Mouse (Mus musculus): ENCODE data around the gene Morf4l1. TPM values are rescaled to one million over a fixed set of nuclear protein-coding genes. Genes with fewer than 3 reads are reported as not detected.
"Not testable (repeated sequence)": the region's sequence is repeated elsewhere in the genome, so short reads cannot be mapped to it uniquely, and the experiment has no call there.

Gene Morf4l1
- polyA plus RNA-seq, 1 experiment: 261 TPM

GRCm38 (mm10) chr9:90076131-90076530, 38.4 kb downstream of the Morf4l1 start:
- no peaks in the 10 kb centered on the region for H3K4me1 ChIP-seq (ENCODE audit: control insufficient read depth, insufficient read depth, low read length)
- TF ChIP-seq POLR2A (IDR thresholded peaks at IDR 0.05; ENCODE audit: insufficient read depth, low read depth, low read length): no peak
- no peak for TF ChIP-seq CTCF (IDR thresholded peaks at IDR 0.05; ENCODE audit: insufficient read depth, low read depth, low read length)
- H3K27ac ChIP-seq (ENCODE audit: insufficient read depth, low read depth, low read length): no peak overlapping the region
- WGBS: 92% methylated on average over 5 of the region's 5 CpGs
- H3K4me3 ChIP-seq (ENCODE audit: insufficient read depth, low read depth, low read length): no peak overlapping the region

GRCm38 (mm10) chr9:90075336-90075735, 39.2 kb downstream of the Morf4l1 start:
- H3K4me3 ChIP-seq (ENCODE audit: insufficient read depth, low read depth, low read length): no peak overlapping the region
- WGBS: 83% methylated on average over 4 of the region's 4 CpGs
- H3K27ac ChIP-seq (ENCODE audit: insufficient read depth, low read depth, low read length): no peak overlapping the region
- no peak for TF ChIP-seq CTCF (IDR thresholded peaks at IDR 0.05; ENCODE audit: insufficient read depth, low read depth, low read length)
- no peak for TF ChIP-seq POLR2A (IDR thresholded peaks at IDR 0.05; ENCODE audit: insufficient read depth, low read depth, low read length)
- no peaks in the 10 kb centered on the region for H3K4me1 ChIP-seq (ENCODE audit: control insufficient read depth, insufficient read depth, low read length)

GRCm38 (mm10) chr9:90070174-90070573, 44.4 kb downstream of the Morf4l1 start:
- WGBS: 67% methylated on average over 7 of the region's 7 CpGs
- H3K27ac ChIP-seq (ENCODE audit: insufficient read depth, low read depth, low read length): no peak overlapping the region

GRCm38 (mm10) chr9:90069485-90069884, 45.1 kb downstream of the Morf4l1 start:
- H3K4me3 ChIP-seq (ENCODE audit: insufficient read depth, low read depth, low read length): no peak overlapping the region
- WGBS: 87% methylated on average over 7 of the region's 7 CpGs
- H3K4me1 ChIP-seq (ENCODE audit: control insufficient read depth, insufficient read depth, low read length): no peaks in the 10 kb centered on the region
- no peak overlapping the region for H3K27ac ChIP-seq (ENCODE audit: insufficient read depth, low read depth, low read length)
- TF ChIP-seq POLR2A (IDR thresholded peaks at IDR 0.05; ENCODE audit: insufficient read depth, low read depth, low read length) (no peak), CTCF (IDR thresholded peaks at IDR 0.05; ENCODE audit: insufficient read depth, low read depth, low read length) (no peak)

More at GRCm38 (mm10) chr9:90070174-90070573, 44.4 kb downstream of the Morf4l1 start:
- TF ChIP-seq POLR2A (IDR thresholded peaks at IDR 0.05; ENCODE audit: insufficient read depth, low read depth, low read length) (no peak), CTCF (IDR thresholded peaks at IDR 0.05; ENCODE audit: insufficient read depth, low read depth, low read length) (no peak)
- no peak overlapping the region for H3K4me3 ChIP-seq (ENCODE audit: insufficient read depth, low read depth, low read length)
- no peaks in the 10 kb centered on the region for H3K4me1 ChIP-seq (ENCODE audit: control insufficient read depth, insufficient read depth, low read length)

DNA sequence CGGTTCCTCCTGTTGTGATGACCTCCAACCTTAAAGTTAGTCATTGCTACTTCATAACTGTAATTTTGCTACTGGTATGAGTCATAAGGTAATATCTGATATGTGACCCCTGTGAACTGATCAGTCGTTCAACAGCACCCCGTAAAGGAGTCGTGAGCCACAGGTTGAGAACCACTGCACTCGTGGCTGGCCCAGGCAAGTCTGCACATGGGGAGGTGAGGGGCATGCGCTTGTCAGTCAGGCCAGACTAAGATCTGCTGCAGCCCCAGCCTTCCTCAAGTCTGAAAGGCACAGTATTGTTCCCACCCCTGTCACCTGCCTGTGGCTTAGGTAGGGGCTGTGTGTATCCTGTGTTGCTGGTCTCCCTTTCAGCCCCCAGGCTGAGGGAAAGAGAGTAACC, 45.8 kb downstream of the Morf4l1 start:
- TF ChIP-seq CTCF (IDR thresholded peaks at IDR 0.05; ENCODE audit: insufficient read depth, low read depth, low read length): no peak
- TF ChIP-seq POLR2A (IDR thresholded peaks at IDR 0.05; ENCODE audit: insufficient read depth, low read depth, low read length): no peak
- Histone ChIP-seq H3K4me3 (ENCODE audit: insufficient read depth, low read depth, low read length) (no peak overlapping the region), H3K4me1 (ENCODE audit: control insufficient read depth, insufficient read depth, low read length) (no peaks in the 10 kb centered on the region), H3K27ac (ENCODE audit: insufficient read depth, low read depth, low read length) (no peak overlapping the region)
- WGBS: 94% methylated on average over 6 of the region's 6 CpGs

DNA sequence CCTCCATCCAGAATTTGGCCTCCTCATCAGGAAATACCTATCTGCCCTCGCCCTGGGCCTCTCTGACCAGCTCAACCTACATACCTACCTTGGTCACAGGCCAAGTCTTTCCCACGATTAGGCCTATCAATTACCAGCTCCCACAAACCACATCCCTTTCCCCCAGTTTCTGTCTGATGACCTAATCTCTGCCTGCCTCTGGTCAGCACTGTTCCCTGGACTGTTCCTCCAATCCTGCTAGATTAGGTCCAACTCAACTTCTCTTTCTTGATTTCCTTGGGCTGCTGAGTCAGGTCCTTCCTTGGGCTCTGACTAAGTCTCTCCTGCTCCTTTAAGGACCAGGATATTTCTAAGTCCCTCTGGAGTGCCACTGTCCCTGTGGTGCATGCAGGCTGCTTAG, 47.2 kb downstream of the Morf4l1 start:
- TF ChIP-seq CTCF (IDR thresholded peaks at IDR 0.05; ENCODE audit: insufficient read depth, low read depth, low read length) (no peak), POLR2A (IDR thresholded peaks at IDR 0.05; ENCODE audit: insufficient read depth, low read depth, low read length) (no peak)
- H3K27ac ChIP-seq (ENCODE audit: insufficient read depth, low read depth, low read length): no peak overlapping the region
- 73% methylated on average over 2 of the region's 2 CpGs for WGBS
- H3K4me3 ChIP-seq (ENCODE audit: insufficient read depth, low read depth, low read length): no peak overlapping the region
- H3K4me1 ChIP-seq (ENCODE audit: control insufficient read depth, insufficient read depth, low read length): no peaks in the 10 kb centered on the region

- WGBS: 97% methylated on average over 5 of the region's 5 CpGs
- H3K4me3 ChIP-seq (ENCODE audit: insufficient read depth, low read depth, low read length); H3K27ac ChIP-seq (ENCODE audit: insufficient read depth, low read depth, low read length); H3K4me1 ChIP-seq (ENCODE audit: control insufficient read depth, insufficient read depth, low read length): not testable (repeated sequence)
These were observed 53.6 kb downstream of the Morf4l1 start for GRCm38 (mm10) chr9:90060932-90061331.

DNA sequence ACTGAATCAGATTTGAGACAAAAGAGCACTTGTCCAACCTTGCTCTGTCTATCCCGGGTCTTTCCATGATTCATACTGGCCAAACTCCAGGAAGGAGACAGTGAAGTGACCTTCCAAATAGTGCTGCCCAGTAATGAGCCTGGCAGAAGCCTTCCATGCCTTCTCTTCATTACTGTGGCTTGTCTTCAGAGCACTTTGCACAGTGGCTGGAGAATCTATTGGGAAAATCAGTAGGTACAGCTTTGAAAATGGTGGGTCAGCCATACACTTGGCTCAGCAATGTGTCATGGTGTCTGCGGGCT, 54.0 kb downstream of the Morf4l1 start:
- TF ChIP-seq POLR2A (IDR thresholded peaks at IDR 0.05; ENCODE audit: insufficient read depth, low read depth, low read length) (no peak), CTCF (IDR thresholded peaks at IDR 0.05; ENCODE audit: insufficient read depth, low read depth, low read length) (no peak)
- no peak overlapping the region for H3K4me3 ChIP-seq (ENCODE audit: insufficient read depth, low read depth, low read length)
- 60% methylated on average over 2 of the region's 2 CpGs for WGBS
- H3K27ac ChIP-seq (ENCODE audit: insufficient read depth, low read depth, low read length): no peak overlapping the region
- no peaks in the 10 kb centered on the region for H3K4me1 ChIP-seq (ENCODE audit: control insufficient read depth, insufficient read depth, low read length)

GRCm38 (mm10) chr9:90059828-90060573, 54.6 kb downstream of the Morf4l1 start:
- Histone ChIP-seq H3K4me1 (ENCODE audit: control insufficient read depth, insufficient read depth, low read length) (no peaks in the 10 kb centered on the region), H3K4me3 (ENCODE audit: insufficient read depth, low read depth, low read length) (no peak overlapping the region), H3K27ac (ENCODE audit: insufficient read depth, low read depth, low read length) (no peak overlapping the region)
- TF ChIP-seq POLR2A (IDR thresholded peaks at IDR 0.05; ENCODE audit: insufficient read depth, low read depth, low read length) (no peak), CTCF (IDR thresholded peaks at IDR 0.05; ENCODE audit: insufficient read depth, low read depth, low read length) (no peak)
- 85% methylated on average over 9 of the region's 9 CpGs for WGBS

DNA sequence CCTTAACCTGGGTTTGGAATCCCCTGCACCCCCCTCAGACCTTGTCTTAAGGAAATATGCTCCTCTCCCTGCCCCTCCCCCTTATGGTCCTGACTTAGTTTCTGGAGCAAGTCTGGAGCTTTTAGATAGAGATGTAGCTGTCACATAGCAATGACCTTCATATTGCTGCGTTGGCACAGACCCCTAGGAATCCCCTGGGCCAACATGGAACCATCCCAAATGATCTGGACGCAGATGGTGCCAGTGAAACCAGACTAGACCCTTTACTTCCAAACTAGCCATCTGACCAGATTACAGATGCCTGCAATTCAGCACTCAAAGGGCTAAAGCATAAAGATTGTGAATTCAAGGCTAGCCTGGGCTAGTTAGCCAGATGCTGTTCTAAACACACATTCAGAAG, 57.9 kb downstream of the Morf4l1 start:
- no peak overlapping the region for H3K4me3 ChIP-seq (ENCODE audit: insufficient read depth, low read depth, low read length)
- TF ChIP-seq CTCF (IDR thresholded peaks at IDR 0.05; ENCODE audit: insufficient read depth, low read depth, low read length) (no peak), POLR2A (IDR thresholded peaks at IDR 0.05; ENCODE audit: insufficient read depth, low read depth, low read length) (no peak)
- H3K4me1 ChIP-seq (ENCODE audit: control insufficient read depth, insufficient read depth, low read length): peaks cover 8% of the 10 kb centered on the region; the same call in 1 of the 2 replicates
- WGBS: 85% methylated on average over 2 of the region's 2 CpGs
- H3K27ac ChIP-seq (ENCODE audit: insufficient read depth, low read depth, low read length): no peak overlapping the region

Data from olfactory bulb, adult 2 months (tissue).